Mouse (Mus musculus) embryonic facial prominence, embryonic 11.5 days (tissue): ENCODE measurements at regions not wholly inside any gene's neighbourhood (a gene's known extent, or its start where the extent isn't known, plus 50 kb on each side); places are given as distances from the start of the nearest gene placed in this dataset.

Experiments
- ATAC-seq: fragments of 200-750 bp; cut with Nextera tagmentation; replicated peaks from 2 replicates; pipeline ENCODE4 v1.8.0; 2017; ENCODE audit warnings: low read depth; ENCODE audit not compliant: insufficient number of reproducible peaks, low FRiP score, low TSS enrichment
- DNase-seq: peaks from one replicate; pipeline ENCODE4 v3.0.0-alpha.2; 2015; ENCODE audit warnings: low spot score
- H3K27ac ChIP-seq: fragments of 300-500 bp; sonication (generic); replicated peaks from 2 replicates; pipeline ENCODE4 v1.5.1; 2014; ENCODE audit warnings: mild to moderate bottlenecking, low read depth, low read length, control low read depth
- H3K27me3 ChIP-seq: fragments of 300-500 bp; sonication (generic); 2 replicates; pipeline ENCODE4 v1.6.1; 2014; ENCODE audit warnings: mild to moderate bottlenecking, low read length, moderate library complexity, mixed read lengths; ENCODE audit not compliant: control insufficient read depth, insufficient read depth
- H3K36me3 ChIP-seq: fragments of 300-500 bp; sonication (generic); replicated peaks from 2 replicates; pipeline ENCODE4 v1.6.1; 2014; ENCODE audit warnings: low read depth, mild to moderate bottlenecking, low read length, moderate library complexity, mixed read lengths; ENCODE audit not compliant: control insufficient read depth, insufficient read depth
- H3K4me1 ChIP-seq: fragments of 300-500 bp; sonication (generic); 2 replicates; pipeline ENCODE4 v1.6.1; 2014; ENCODE audit warnings: low read length, mixed read lengths; ENCODE audit not compliant: control insufficient read depth, insufficient read depth
- H3K4me2 ChIP-seq: fragments of 300-500 bp; sonication (generic); 2 replicates; pipeline ENCODE4 v1.6.1; 2014; ENCODE audit warnings: low read depth, mild to moderate bottlenecking, control low read depth, low read length, moderate library complexity
- H3K4me3 ChIP-seq: fragments of 300-500 bp; sonication (generic); 2 replicates; pipeline ENCODE4 v1.5.1; 2014; ENCODE audit warnings: low read depth, low read length, control low read depth
- H3K9ac ChIP-seq: fragments of 300-500 bp; sonication (generic); replicated peaks from 2 replicates; pipeline ENCODE4 v1.6.1; 2014; ENCODE audit warnings: mild to moderate bottlenecking, control low read depth, low read length
- H3K9me3 ChIP-seq: fragments of 300-500 bp; sonication (generic); replicated peaks from 2 replicates; pipeline ENCODE4 v1.6.1; 2016; ENCODE audit warnings: mild to moderate bottlenecking, low read length, inconsistent platforms, mixed read lengths; ENCODE audit not compliant: control insufficient read depth
- WGBS: fragments of 180-500 bp; shearing (Covaris S2); extraction: QIAGEN DNeasy Blood & Tissue Kit; methylation state at CpG from one replicate; pipeline ENCODE4 v1.1.7; 2014; 5-methylcytosine and 5-hydroxymethylcytosine counted together

- H3K27me3 ChIP-seq: no peaks in the 10 kb centered on the region
- 31% methylated on average over 3 of the region's 3 CpGs for WGBS
Measured at GRCm38 (mm10) chr19:48090393-48090792, 115.4 kb upstream of the Sorcs3 start.

GRCm38 (mm10) chr19:48097363-48097762 is 108.5 kb upstream of the Sorcs3 start:
- H3K36me3 ChIP-seq: no peaks in the 10 kb centered on the region
- H3K9ac ChIP-seq: no peak overlapping the region
- H3K4me1 ChIP-seq: no peaks in the 10 kb centered on the region
- H3K9me3 ChIP-seq: no peaks in the 10 kb centered on the region
- no peaks in the 10 kb centered on the region for H3K27me3 ChIP-seq
- WGBS: 74% methylated on average over 5 of the region's 5 CpGs
- DNase-seq (no peak), ATAC-seq (no peak)
- no peak overlapping the region for H3K4me2 ChIP-seq
- H3K27ac ChIP-seq: no peak overlapping the region
- no peak overlapping the region for H3K4me3 ChIP-seq

More at GRCm38 (mm10) chr19:48090393-48090792, 115.4 kb upstream of the Sorcs3 start:
- H3K9me3 ChIP-seq: no peaks in the 10 kb centered on the region
- no peak overlapping the region for H3K4me3 ChIP-seq
- H3K27ac ChIP-seq: no peak overlapping the region
- H3K36me3 ChIP-seq: no peaks in the 10 kb centered on the region
- DNase-seq (peak; percentile 54), ATAC-seq (no peak)
- H3K9ac ChIP-seq: no peak overlapping the region
- H3K4me1 ChIP-seq: no peaks in the 10 kb centered on the region
- no peak overlapping the region for H3K4me2 ChIP-seq

GRCm38 (mm10) chr19:48097942-48098596 is 107.8 kb upstream of the Sorcs3 start:
- no peaks in the 10 kb centered on the region for H3K36me3 ChIP-seq
- no peak overlapping the region for H3K4me2 ChIP-seq
- no peaks in the 10 kb centered on the region for H3K9me3 ChIP-seq
- no peak overlapping the region for H3K27ac ChIP-seq
- no peak overlapping the region for H3K9ac ChIP-seq
- DNase-seq (no peak), ATAC-seq (no peak)
- no peaks in the 10 kb centered on the region for H3K4me1 ChIP-seq
- H3K4me3 ChIP-seq: no peak overlapping the region
- H3K27me3 ChIP-seq: no peaks in the 10 kb centered on the region
- 67% methylated on average over 5 of the region's 5 CpGs for WGBS

GRCm38 (mm10) chr19:48100991-48101390 is 104.8 kb upstream of the Sorcs3 start:
- no peak overlapping the region for H3K27ac ChIP-seq
- no peak overlapping the region for H3K4me2 ChIP-seq
- H3K36me3 ChIP-seq: no peaks in the 10 kb centered on the region
- no peaks in the 10 kb centered on the region for H3K9me3 ChIP-seq
- 90% methylated on average over 6 of the region's 6 CpGs for WGBS
- H3K9ac ChIP-seq: no peak overlapping the region
- ATAC-seq: no peak
- no peak overlapping the region for H3K4me3 ChIP-seq
- H3K4me1 ChIP-seq: no peaks in the 10 kb centered on the region
- DNase-seq: no peak
- no peaks in the 10 kb centered on the region for H3K27me3 ChIP-seq

- Histone ChIP-seq H3K36me3 (no peaks in the 10 kb centered on the region), H3K27ac (no peak overlapping the region), H3K4me2 (no peak overlapping the region), H3K4me1 (no peaks in the 10 kb centered on the region), H3K27me3 (no peaks in the 10 kb centered on the region), H3K4me3 (no peak overlapping the region), H3K9me3 (no peaks in the 10 kb centered on the region), H3K9ac (no peak overlapping the region)
- no peak for ATAC-seq
- 49% methylated on average over 9 of the region's 9 CpGs for WGBS
- DNase-seq: no peak
Measured at GRCm38 (mm10) chr19:48115155-48115554, 90.7 kb upstream of the Sorcs3 start.

GRCm38 (mm10) chr19:48115728-48116127 is 90.1 kb upstream of the Sorcs3 start:
- Histone ChIP-seq H3K4me1 (no peaks in the 10 kb centered on the region), H3K4me2 (no peak overlapping the region), H3K9me3 (no peaks in the 10 kb centered on the region), H3K4me3 (no peak overlapping the region), H3K9ac (no peak overlapping the region), H3K27me3 (no peaks in the 10 kb centered on the region), H3K27ac (no peak overlapping the region), H3K36me3 (no peaks in the 10 kb centered on the region)
- WGBS: 64% methylated on average over 8 of the region's 8 CpGs
- DNase-seq (no peak), ATAC-seq (no peak)

GRCm38 (mm10) chr19:48116689-48117088 is 89.1 kb upstream of the Sorcs3 start:
- no peak for ATAC-seq
- H3K9ac ChIP-seq: no peak overlapping the region
- peak; percentile 61 for DNase-seq
- no peaks in the 10 kb centered on the region for H3K36me3 ChIP-seq
- no peak overlapping the region for H3K27ac ChIP-seq
- no peaks in the 10 kb centered on the region for H3K27me3 ChIP-seq
- no peak overlapping the region for H3K4me3 ChIP-seq
- no peaks in the 10 kb centered on the region for H3K9me3 ChIP-seq
- WGBS: 8% methylated on average over 4 of the region's 4 CpGs
- H3K4me1 ChIP-seq: no peaks in the 10 kb centered on the region
- no peak overlapping the region for H3K4me2 ChIP-seq

GRCm38 (mm10) chr19:48117646-48118045 is 88.2 kb upstream of the Sorcs3 start:
- H3K36me3 ChIP-seq: no peaks in the 10 kb centered on the region
- H3K27me3 ChIP-seq: no peaks in the 10 kb centered on the region
- H3K9me3 ChIP-seq: no peaks in the 10 kb centered on the region
- no peaks in the 10 kb centered on the region for H3K4me1 ChIP-seq
- no peak overlapping the region for H3K9ac ChIP-seq
- WGBS: 88% methylated on average over 4 of the region's 4 CpGs
- no peak overlapping the region for H3K27ac ChIP-seq
- ATAC-seq (no peak), DNase-seq (no peak)
- no peak overlapping the region for H3K4me2 ChIP-seq
- no peak overlapping the region for H3K4me3 ChIP-seq
